Mouse (Mus musculus) cortical plate, adult 2 months (tissue): ENCODE results near the gene Tbl1xr1.

ENCODE experiments used
- CTCF ChIP-seq: fragments of 200-500 bp; IDR thresholded peaks from 2 replicates; pipeline ENCODE4 v1.5.1; 2011; ENCODE audit warnings: mild to moderate bottlenecking, control low read depth, low read length; ENCODE audit not compliant: insufficient read depth; ENCODE audit errors: extremely low read depth
- POLR2A ChIP-seq: fragments of 200-500 bp; IDR thresholded peaks from 2 replicates; pipeline ENCODE4 v1.6.1; 2011; ENCODE audit warnings: mild to moderate bottlenecking, low read length, control low read depth; ENCODE audit not compliant: insufficient read depth; ENCODE audit errors: extremely low read depth

- TF ChIP-seq POLR2A, result no peak
- TF ChIP-seq CTCF, result peak; percentile 18; the same call in 1 of the 2 replicates
Measured at GRCm38 (mm10) chr3:22144255-22144654, 67.8 kb downstream of the Tbl1xr1 start.
